Mouse (Mus musculus) layer of hippocampus, postnatal 25 days (tissue): ENCODE results near the gene Etfdh. TPM values are rescaled to one million over a fixed set of nuclear protein-coding genes. Genes with fewer than 3 reads are reported as not detected.

Experiments used
- DNase-seq, 2 experiments: peaks; one replicate each; pipeline ENCODE4 v3.0.0; 2022; ENCODE audit warnings: mixed read lengths in 2 of 2, low spot score in 1 of 2; ENCODE audit errors: extremely low spot score in 1 of 2
- total RNA-seq, 2 experiments: library from RNA; stranded (reverse); gene quantifications; 2 replicates each; pipeline ENCODE4 v1.2.3; 2021

Gene Etfdh
- 10 to 100 TPM; 26.2 to 27.2 TPM for total RNA-seq

- DNase-seq: peak in 1 of 2 experiments; percentile 34
Observed at GRCm38 (mm10) chr3:79629416-79629730, at the start of gene Etfdh. Gene Etfdh, minus strand, starts transcription at chr3:79629500.

DNA sequence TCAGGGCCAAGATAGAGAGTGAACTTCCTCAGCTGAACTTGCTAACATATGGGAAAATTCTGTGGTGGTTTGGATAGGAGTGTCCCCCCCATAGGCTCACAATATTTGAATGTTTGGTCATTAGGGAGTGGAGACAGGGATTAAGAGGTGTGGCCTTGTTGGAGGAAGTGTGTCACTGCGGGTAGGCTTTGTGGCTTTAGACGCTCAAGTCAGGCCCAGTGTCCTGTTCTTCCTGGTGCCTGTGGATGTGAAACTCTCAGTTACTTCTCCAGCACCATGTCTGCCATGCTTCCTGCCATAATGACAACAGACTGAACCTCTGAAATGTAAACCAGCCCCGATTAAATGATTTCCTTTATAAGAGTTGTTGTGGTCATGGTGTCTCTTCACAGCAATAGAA, 47.1 kb upstream of the Etfdh start:
- DNase-seq: no peak

- no peak for DNase-seq
Observed at GRCm38 (mm10) chr3:79674641-79675040, 45.3 kb upstream of the Etfdh start.

GRCm38 (mm10) chr3:79673082-79673481, 43.8 kb upstream of the Etfdh start:
- peak; percentile 52 to 85 for DNase-seq

GRCm38 (mm10) chr3:79672188-79672587, 42.9 kb upstream of the Etfdh start:
- DNase-seq: no peak

DNA sequence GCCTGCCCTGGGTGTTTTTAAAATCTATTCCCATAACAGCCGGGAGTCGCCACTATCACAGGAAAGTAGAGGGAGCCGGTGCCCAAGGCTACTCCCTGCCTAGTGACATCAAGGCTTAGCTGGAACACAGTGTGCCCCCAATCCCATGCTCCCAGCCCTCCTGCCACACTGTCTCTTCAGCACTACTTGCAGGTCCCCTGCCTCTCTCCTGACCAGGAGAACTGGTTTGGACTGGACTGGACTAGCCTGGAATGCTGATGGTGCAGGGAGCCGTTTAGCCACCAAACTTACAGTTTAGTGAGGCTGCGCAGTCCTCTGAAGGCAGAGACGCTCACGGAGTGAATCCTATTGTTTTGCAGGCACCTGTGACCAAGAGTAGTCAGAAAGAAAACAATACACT, 41.3 kb upstream of the Etfdh start:
- no peak for DNase-seq

- peak in 1 of 2 experiments; percentile 52 for DNase-seq
Observed at GRCm38 (mm10) chr3:79664787-79665408, 35.6 kb upstream of the Etfdh start.

DNA sequence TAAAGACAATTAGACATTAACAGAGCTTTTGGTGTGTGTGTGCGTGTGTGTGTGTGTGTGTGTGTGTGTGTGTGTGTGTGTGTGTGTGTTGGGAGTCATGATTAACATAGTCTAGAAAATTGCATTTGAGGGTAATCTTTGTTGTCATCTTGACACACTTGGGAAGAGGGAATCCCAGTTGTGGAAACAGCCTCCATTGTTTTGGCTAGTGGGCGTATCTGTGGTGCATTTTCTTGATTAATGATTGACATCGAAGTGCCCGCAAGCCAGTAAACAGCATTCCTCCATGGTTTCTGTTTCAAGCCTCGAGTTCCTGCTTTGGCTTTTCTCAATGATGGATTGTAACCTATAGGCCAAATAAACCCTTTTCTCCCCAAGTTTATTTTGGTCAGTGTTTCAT, 27.4 kb upstream of the Etfdh start:
- DNase-seq: no peak

GRCm38 (mm10) chr3:79652129-79652528, 22.8 kb upstream of the Etfdh start:
- no peak for DNase-seq

GRCm38 (mm10) chr3:79628561-79629415, 512 bp downstream of the Etfdh start, which contains the start of gene 4930579G24Rik:
Gene 4930579G24Rik, plus strand, starts transcription at chr3:79629079.
- DNase-seq: peak; percentile 77 to 78

GRCm38 (mm10) chr3:79628182-79628560, 1.1 kb downstream of the Etfdh start:
- peak in 1 of 2 experiments; percentile 9 for DNase-seq

GRCm38 (mm10) chr3:79627484-79628181, 1.7 kb downstream of the Etfdh start:
- DNase-seq: no peak

- no peak for DNase-seq
Observed at GRCm38 (mm10) chr3:79609886-79610285, 19.4 kb downstream of the Etfdh start.

- no peak for DNase-seq
Observed at GRCm38 (mm10) chr3:79595468-79595867, 33.8 kb downstream of the Etfdh start.

DNA sequence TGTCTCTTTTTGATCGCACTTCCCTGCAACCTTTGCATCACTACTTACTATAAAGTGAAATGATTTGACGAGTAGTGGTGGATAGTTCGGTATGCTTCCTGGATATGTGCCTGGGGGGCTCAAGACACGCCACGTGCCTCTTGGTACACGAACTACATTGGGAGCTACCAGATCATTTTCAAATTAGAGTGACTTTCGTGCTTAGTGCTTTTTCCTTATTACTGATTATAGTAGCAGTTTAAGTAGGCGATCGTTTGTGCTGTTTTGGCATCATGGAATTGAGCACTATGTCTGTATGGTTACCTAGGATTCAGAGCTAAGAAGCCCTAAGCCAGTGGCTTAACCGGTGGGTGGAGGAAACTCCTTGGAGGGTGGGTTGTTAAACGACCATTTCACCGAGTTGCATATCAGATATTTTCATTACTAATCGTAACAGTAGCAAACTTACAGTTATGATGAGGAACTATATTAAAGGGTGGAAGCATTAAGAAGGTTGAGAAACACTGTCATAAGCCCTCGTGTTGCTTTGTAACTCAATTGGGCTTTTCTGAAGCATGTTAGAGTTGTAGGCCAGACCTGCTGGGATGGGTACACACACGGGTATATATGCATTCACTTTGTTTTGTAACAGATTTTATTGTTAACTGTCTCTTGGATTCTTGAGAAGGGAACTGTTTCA, 37.4 kb downstream of the Etfdh start:
- DNase-seq: no peak

DNA sequence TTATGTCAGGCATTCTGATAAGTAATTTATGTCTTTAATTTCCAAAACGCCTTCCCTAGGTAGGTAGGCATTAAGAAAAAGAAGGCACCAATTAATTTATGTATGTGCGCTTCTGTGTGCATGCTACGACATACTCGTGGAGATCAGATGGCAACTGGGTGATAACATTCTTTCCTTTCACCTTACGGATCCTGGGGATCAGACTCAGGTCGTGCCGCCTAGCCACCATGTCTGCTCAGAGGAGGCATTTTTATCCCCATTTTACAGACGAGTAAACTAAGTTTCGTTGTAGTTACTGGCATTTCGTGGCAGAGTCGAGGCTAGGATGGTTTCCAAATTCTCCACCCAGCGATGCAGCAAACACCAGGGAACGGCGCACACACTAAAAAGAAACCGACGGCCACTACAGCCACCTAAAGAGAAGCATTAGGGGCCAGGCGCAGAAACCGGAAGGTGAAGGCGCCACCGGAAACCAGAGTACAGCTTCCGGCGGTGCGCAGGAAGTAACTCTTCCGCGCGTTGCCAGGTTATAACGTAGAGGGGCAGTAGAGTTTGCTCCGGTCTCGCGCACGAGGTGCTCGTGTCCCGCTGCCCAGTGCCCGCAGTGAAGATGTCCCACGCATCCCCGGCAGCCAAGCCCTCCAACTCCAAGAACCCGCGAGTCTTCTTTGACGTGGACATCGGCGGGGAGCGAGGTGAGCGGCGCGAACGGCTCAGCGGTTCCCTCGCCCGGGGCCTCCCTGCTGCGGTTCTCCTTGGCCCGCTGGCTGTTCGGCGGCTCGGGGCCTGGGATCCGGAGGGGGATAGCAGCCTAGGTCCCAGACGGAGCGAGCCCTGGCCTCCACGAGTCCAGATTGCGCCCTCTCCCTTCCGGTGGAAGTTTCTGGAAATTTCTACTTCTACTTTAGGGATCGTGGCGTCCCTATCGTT, 38.2 kb downstream of the Etfdh start, which contains the start of gene Ppid:
Ppid (plus strand) TSS at position 480 of the 930 bp plus-strand sequence.
- DNase-seq: peak; percentile 63 to 68

DNA sequence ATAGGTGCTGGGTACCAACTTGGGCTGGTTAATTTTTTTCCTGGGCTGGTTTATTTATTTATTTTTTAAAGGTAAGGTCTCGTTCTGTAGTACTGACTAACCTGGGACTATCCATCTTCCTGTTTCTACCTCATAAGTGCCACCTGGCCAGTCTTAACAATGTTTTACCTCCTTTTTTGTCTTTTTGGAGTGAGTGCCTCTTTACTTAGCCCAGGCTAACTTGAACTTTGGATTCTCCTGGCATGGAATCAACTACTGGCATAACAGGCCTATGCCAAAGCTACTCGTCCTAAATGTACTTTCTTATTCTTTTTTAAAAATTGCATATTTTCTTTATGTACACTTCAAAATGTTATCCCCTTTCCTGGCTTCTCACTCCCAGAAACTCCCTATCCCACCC, 39.6 kb downstream of the Etfdh start:
- DNase-seq: no peak

- peak; percentile 88 to 98 for DNase-seq
Observed at GRCm38 (mm10) chr3:79586804-79587203, 42.5 kb downstream of the Etfdh start.

GRCm38 (mm10) chr3:79579891-79580575, 49.3 kb downstream of the Etfdh start:
- no peak for DNase-seq
